10 mouse cellular contexts compared by ENCODE assay signal in the genomic region with DNA sequence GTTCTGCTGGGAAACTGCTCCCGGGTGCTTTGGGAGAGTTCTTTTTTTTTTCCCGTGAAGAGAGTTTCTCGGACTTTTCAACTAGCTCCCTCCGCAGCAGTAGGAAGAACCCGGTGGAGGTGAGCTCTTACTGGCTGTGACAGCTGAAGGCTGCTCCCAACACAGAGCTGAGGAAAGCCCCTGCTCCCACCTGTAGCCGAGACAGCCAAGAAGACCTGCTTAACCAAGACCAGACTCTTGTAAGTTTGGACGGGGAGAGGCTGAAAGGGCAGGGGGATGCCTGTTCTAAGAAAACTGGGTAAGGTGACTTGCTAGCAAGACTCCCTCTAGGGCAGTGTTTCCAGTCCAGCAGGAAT. TPM values are rescaled to one million over a fixed set of nuclear protein-coding genes. Genes with fewer than 3 reads are reported as not detected.
DNase-seq lines count a peak whose midpoint lies in the region; ATAC-seq and TF ChIP-seq lines count a peak whose summit lies in the region.
"Had no signal": no experiment of that assay in that cellular context is flagged by ENCODE, and none has a peak within 500 bp of the region (broad histone marks: within the 10 kb centered on the region; RNA-seq: fewer than 3 reads in every experiment).

No protein-coding gene starts in this region.

- peak overlapping the region; percentile 34 for H3K4me3 ChIP-seq in lung, postnatal 0 days (ENCODE audit: low read depth, low read length)
- 0 out of 2 replicates have a peak overlapping the region, but pooled peaks have one; percentile 9 for H3K4me3 ChIP-seq in forebrain, embryonic 15.5 days
- H3K4me3 ChIP-seq in liver, embryonic 13.5 days (replicated peaks): peak overlapping the region; percentile 22
- H3K4me3 ChIP-seq in stomach, postnatal 0 days (ENCODE audit: low read depth, low read length): peak overlapping the region; percentile 20

- H3K4me2 ChIP-seq in lung, postnatal 0 days (replicated peaks; ENCODE audit: low read depth, low read length): peak overlapping the region; percentile 53
- peak overlapping the region; percentile 28 for H3K4me2 ChIP-seq in forebrain, embryonic 15.5 days (replicated peaks)
- H3K4me2 ChIP-seq in liver, embryonic 13.5 days: peak overlapping the region; percentile 54
- H3K4me2 ChIP-seq in stomach, postnatal 0 days (replicated peaks; ENCODE audit: low read depth): peak overlapping the region; percentile 64

- no peaks in the 10 kb centered on the region for H3K9me3 ChIP-seq in lung, postnatal 0 days (ENCODE audit: low read length)
- no peaks in the 10 kb centered on the region for H3K9me3 ChIP-seq in forebrain, embryonic 15.5 days
- H3K9me3 ChIP-seq in liver, embryonic 13.5 days (replicated peaks): no peaks in the 10 kb centered on the region
- no peaks in the 10 kb centered on the region for H3K9me3 ChIP-seq in stomach, postnatal 0 days (ENCODE audit: control insufficient read depth, low read length)

- no peaks in the 10 kb centered on the region for H3K4me1 ChIP-seq in lung, postnatal 0 days (ENCODE audit: insufficient read depth, low read depth, low read length)
- H3K4me1 ChIP-seq in forebrain, embryonic 15.5 days: 0 out of 2 replicates have a peak, but pooled peaks cover 4% of the 10 kb centered on the region
- no peaks in the 10 kb centered on the region for H3K4me1 ChIP-seq in liver, embryonic 13.5 days (replicated peaks)
- H3K4me1 ChIP-seq in stomach, postnatal 0 days (replicated peaks; ENCODE audit: control insufficient read depth, insufficient read depth): no peaks in the 10 kb centered on the region

- WGBS in lung, postnatal 0 days: 3% methylated on average over 7 of the region's 7 CpGs
- WGBS in forebrain, embryonic 15.5 days: 2% methylated on average over 7 of the region's 7 CpGs
- WGBS in liver, embryonic 13.5 days (ENCODE audit: insufficient replicate concordance): 8% methylated on average over 7 of the region's 7 CpGs
- WGBS in stomach, postnatal 0 days: 4% methylated on average over 7 of the region's 7 CpGs

- TF ChIP-seq EP300 in lung, postnatal 0 days (IDR thresholded peaks at IDR 0.05): no peak
- TF ChIP-seq EP300 in stomach, postnatal 0 days (optimal IDR thresholded peaks at IDR 0.05): no peak

- H3K27ac ChIP-seq in lung, postnatal 0 days (ENCODE audit: low read length): no peak overlapping the region
- no peak overlapping the region for H3K27ac ChIP-seq in forebrain, embryonic 15.5 days (replicated peaks)
- H3K27ac ChIP-seq in liver, embryonic 13.5 days: no peak overlapping the region
- H3K27ac ChIP-seq in stomach, postnatal 0 days (replicated peaks): no peak overlapping the region

- H3K36me3 ChIP-seq in lung, postnatal 0 days (ENCODE audit: insufficient read depth, low read length): no peaks in the 10 kb centered on the region
- no peaks in the 10 kb centered on the region for H3K36me3 ChIP-seq in forebrain, embryonic 15.5 days
- no peaks in the 10 kb centered on the region for H3K36me3 ChIP-seq in liver, embryonic 13.5 days
- no peaks in the 10 kb centered on the region for H3K36me3 ChIP-seq in stomach, postnatal 0 days (ENCODE audit: control insufficient read depth, insufficient read depth, low read length)

- ATAC-seq in lung, postnatal 0 days: no peak
- ATAC-seq in forebrain, embryonic 15.5 days (replicated peaks): no peak
- no peak for ATAC-seq in liver, embryonic 13.5 days (ENCODE audit: low read depth)
- no peak for ATAC-seq in stomach, postnatal 0 days (ENCODE audit: low FRiP score, low TSS enrichment)
- ATAC-seq: activated CD4-positive, CD25-positive, alpha-beta regulatory T cell, adult 4 months had no signal

- no peak for TF ChIP-seq CTCF in lung, postnatal 0 days (IDR thresholded peaks at IDR 0.05)
- TF ChIP-seq CTCF in stomach, postnatal 0 days (IDR thresholded peaks at IDR 0.05; ENCODE audit: low read depth): no peak

- DNase-seq in lung, postnatal 0 days (ENCODE audit: low spot score): no peak
- no peak for DNase-seq in lung, adult 18-20 months
- no peak for DNase-seq in liver, embryonic 13.5 days
- no peak for DNase-seq in stomach, postnatal 0 days (ENCODE audit: low spot score)
- no peak for DNase-seq in thymus, adult 18-20 months
- no peak for DNase-seq in layer of hippocampus, postnatal 36 days
- DNase-seq in gastrocnemius, adult 8-10 months (ENCODE audit: low spot score in 2 of 2): no peak

- no peak overlapping the region for H3K9ac ChIP-seq in lung, postnatal 0 days (replicated peaks; ENCODE audit: low read depth)
- H3K9ac ChIP-seq in forebrain, embryonic 15.5 days (replicated peaks): no peak overlapping the region
- no peak overlapping the region for H3K9ac ChIP-seq in liver, embryonic 13.5 days
- H3K9ac ChIP-seq in stomach, postnatal 0 days (ENCODE audit: low read length): peak overlapping the region; percentile 5

- no peaks in the 10 kb centered on the region for H3K27me3 ChIP-seq in lung, postnatal 0 days (replicated peaks; ENCODE audit: insufficient read depth, low read length)
- no peaks in the 10 kb centered on the region for H3K27me3 ChIP-seq in forebrain, embryonic 15.5 days
- H3K27me3 ChIP-seq in liver, embryonic 13.5 days: no peaks in the 10 kb centered on the region
- no peaks in the 10 kb centered on the region for H3K27me3 ChIP-seq in stomach, postnatal 0 days (ENCODE audit: control insufficient read depth, insufficient read depth, low read length)

RNA-seq across cellular contexts. Expression of a gene that starts 0.3 kb away (rescaled TPM):
- polyA plus RNA-seq in lung, postnatal 0 days (2015; fragmentation: Nextera tagmentation; extraction: Ambion mirVana): 0.45 and 0.65 TPM in 2 replicates
- polyA plus RNA-seq in forebrain, embryonic 15.5 days (2015; fragmentation: Nextera tagmentation; extraction: Ambion mirVana): 0.11 TPM in 1 of 2 replicates, not detected in the other
- 0.07 TPM in 1 of 2 replicates, not detected in the other for polyA plus RNA-seq in liver, embryonic 13.5 days (2015; fragmentation: Nextera tagmentation; extraction: Ambion mirVana)
- polyA plus RNA-seq in stomach, postnatal 0 days (2015; fragmentation: Nextera tagmentation; extraction: Ambion mirVana): 0.85 and 1.2 TPM in 2 replicates
- under 1 TPM in 1 of 2 experiments, not detected in 1; 0.28 TPM for total RNA-seq in layer of hippocampus, postnatal 36 days (2021)
- total RNA-seq in gastrocnemius, adult 8-10 months (2022): not detected
- total RNA-seq: monocyte, adult 5-6 weeks had no signal
